Comparison of ENCODE assay signal across 25 mouse cellular contexts in genomic region chr17:28277226-28277625, GRCm38 (mm10). TPM values are rescaled to one million over a fixed set of nuclear protein-coding genes. Genes with fewer than 3 reads are reported as not detected.
DNase-seq lines count a peak whose midpoint lies in the region; ATAC-seq and TF ChIP-seq lines count a peak whose summit lies in the region.
"Had no signal": no experiment of that assay in that cellular context is flagged by ENCODE, and none has a peak within 500 bp of the region (broad histone marks: within the 10 kb centered on the region; RNA-seq: fewer than 3 reads in every experiment).

No protein-coding gene starts in this region.

- peak; percentile 22 for TF ChIP-seq CTCF in hindbrain, postnatal 0 days (IDR thresholded peaks at IDR 0.05; ENCODE audit: low read depth)
- TF ChIP-seq CTCF in stomach, postnatal 0 days (IDR thresholded peaks at IDR 0.05; ENCODE audit: low read depth): no peak

- H3K4me3 ChIP-seq in hindbrain, postnatal 0 days (ENCODE audit: low read length): no peak overlapping the region
- H3K4me3 ChIP-seq in hindbrain, embryonic 14.5 days (replicated peaks; ENCODE audit: low read length): no peak overlapping the region
- no peak overlapping the region for H3K4me3 ChIP-seq in lung, embryonic 16.5 days (ENCODE audit: low read length)
- no peak overlapping the region for H3K4me3 ChIP-seq in stomach, postnatal 0 days (ENCODE audit: low read depth, low read length)
- H3K4me3 ChIP-seq: embryonic facial prominence, embryonic 10.5 days; heart, adult 2 months; heart, embryonic 15.5 days; kidney, embryonic 15.5 days; stomach, embryonic 15.5 days had no signal

- H3K4me2 ChIP-seq in hindbrain, postnatal 0 days (ENCODE audit: low read depth, low read length): no peak overlapping the region
- H3K4me2 ChIP-seq in hindbrain, embryonic 14.5 days (replicated peaks): no peak overlapping the region
- no peak overlapping the region for H3K4me2 ChIP-seq in lung, embryonic 16.5 days (ENCODE audit: low read depth, low read length)
- H3K4me2 ChIP-seq in stomach, postnatal 0 days (replicated peaks; ENCODE audit: low read depth): no peak overlapping the region
- H3K4me2 ChIP-seq: heart, embryonic 15.5 days; kidney, embryonic 15.5 days; lung, embryonic 14.5 days; stomach, embryonic 15.5 days had no signal

- H3K27ac ChIP-seq in hindbrain, postnatal 0 days: no peak overlapping the region
- H3K27ac ChIP-seq in hindbrain, embryonic 14.5 days: no peak overlapping the region
- H3K27ac ChIP-seq in lung, embryonic 16.5 days (ENCODE audit: low read length): no peak overlapping the region
- peak overlapping the region; percentile 56; the same call in 1 of the 2 replicates for H3K27ac ChIP-seq in stomach, postnatal 0 days (replicated peaks)
- H3K27ac ChIP-seq: embryonic facial prominence, embryonic 10.5 days; heart, adult 2 months; heart, embryonic 15.5 days; kidney, embryonic 15.5 days; macrophage; stomach, embryonic 15.5 days had no signal

- peak; percentile 58 to 75 for DNase-seq in cerebellum, postnatal 14 days
- DNase-seq in cerebellum, postnatal 36 days: no peak
- peak; percentile 35 for DNase-seq in hindbrain, postnatal 0 days (ENCODE audit: low spot score)
- no peak for DNase-seq in hindbrain, embryonic 14.5 days (ENCODE audit: low spot score)
- DNase-seq in lung, postnatal 14 days: no peak
- no peak for DNase-seq in stomach, postnatal 0 days (ENCODE audit: low spot score)
- DNase-seq: adrenal gland, postnatal 14 days; cerebellum, adult 8-10 months; forebrain, postnatal 0 days; gastrocnemius, postnatal 36 days; heart, adult 2 months; heart, postnatal 36 days; kidney, adult 11 months; kidney, postnatal 36 days; layer of hippocampus, adult 9-11 months; lung, embryonic 14.5 days; right cerebral cortex, postnatal 25 days; thymus, adult 18-20 months; thymus, postnatal 36 days had no signal

- H3K9ac ChIP-seq in hindbrain, postnatal 0 days (replicated peaks; ENCODE audit: low read length): no peak overlapping the region; the same call in 1 of the 2 replicates
- no peak overlapping the region for H3K9ac ChIP-seq in hindbrain, embryonic 14.5 days
- 0 out of 2 replicates have a peak overlapping the region, but pooled peaks have one; percentile 35 for H3K9ac ChIP-seq in lung, embryonic 16.5 days (ENCODE audit: low read length)
- no peak overlapping the region for H3K9ac ChIP-seq in stomach, postnatal 0 days (ENCODE audit: low read length)
- H3K9ac ChIP-seq: forebrain, postnatal 0 days; heart, embryonic 15.5 days; kidney, embryonic 15.5 days; lung, embryonic 14.5 days; stomach, embryonic 15.5 days had no signal

- no peaks in the 10 kb centered on the region for H3K9me3 ChIP-seq in hindbrain, postnatal 0 days (ENCODE audit: low read length)
- no peaks in the 10 kb centered on the region for H3K9me3 ChIP-seq in hindbrain, embryonic 14.5 days (ENCODE audit: control insufficient read depth, low read length)
- no peaks in the 10 kb centered on the region for H3K9me3 ChIP-seq in lung, embryonic 16.5 days (ENCODE audit: control insufficient read depth, low read length)
- H3K9me3 ChIP-seq in stomach, postnatal 0 days (ENCODE audit: control insufficient read depth, low read length): no peaks in the 10 kb centered on the region
- H3K9me3 ChIP-seq: embryonic facial prominence, embryonic 10.5 days; heart, embryonic 15.5 days; kidney, embryonic 15.5 days; stomach, embryonic 15.5 days had no signal

- peaks cover 19% of the 10 kb centered on the region for H3K4me1 ChIP-seq in hindbrain, postnatal 0 days (ENCODE audit: insufficient read depth, low read length)
- H3K4me1 ChIP-seq in hindbrain, embryonic 14.5 days (replicated peaks; ENCODE audit: control insufficient read depth, insufficient read depth, low read length): no peaks in the 10 kb centered on the region; the same call in 1 of the 2 replicates
- H3K4me1 ChIP-seq in lung, embryonic 16.5 days (replicated peaks; ENCODE audit: control insufficient read depth, insufficient read depth, low read length): peaks cover 38% of the 10 kb centered on the region
- H3K4me1 ChIP-seq in stomach, postnatal 0 days (replicated peaks; ENCODE audit: control insufficient read depth, insufficient read depth): no peaks in the 10 kb centered on the region

- H3K36me3 ChIP-seq in hindbrain, postnatal 0 days (ENCODE audit: insufficient read depth, low read length): no peaks in the 10 kb centered on the region
- no peaks in the 10 kb centered on the region for H3K36me3 ChIP-seq in hindbrain, embryonic 14.5 days (replicated peaks; ENCODE audit: control insufficient read depth, insufficient read depth)
- no peaks in the 10 kb centered on the region for H3K36me3 ChIP-seq in lung, embryonic 16.5 days (ENCODE audit: control insufficient read depth, insufficient read depth, low read length)
- no peaks in the 10 kb centered on the region for H3K36me3 ChIP-seq in stomach, postnatal 0 days (ENCODE audit: control insufficient read depth, insufficient read depth, low read length)
- H3K36me3 ChIP-seq: embryonic facial prominence, embryonic 10.5 days; heart, embryonic 15.5 days; kidney, embryonic 15.5 days; stomach, embryonic 15.5 days had no signal

- no peaks in the 10 kb centered on the region for H3K27me3 ChIP-seq in hindbrain, postnatal 0 days (ENCODE audit: insufficient read depth, low read length)
- H3K27me3 ChIP-seq in hindbrain, embryonic 14.5 days (ENCODE audit: control insufficient read depth, insufficient read depth, low read length): no peaks in the 10 kb centered on the region
- H3K27me3 ChIP-seq in lung, embryonic 16.5 days (ENCODE audit: control insufficient read depth, insufficient read depth, low read depth, low read length): no peaks in the 10 kb centered on the region
- H3K27me3 ChIP-seq in stomach, postnatal 0 days (ENCODE audit: control insufficient read depth, insufficient read depth, low read length): no peaks in the 10 kb centered on the region
- H3K27me3 ChIP-seq: heart, embryonic 15.5 days; kidney, embryonic 15.5 days; stomach, embryonic 15.5 days had no signal

- WGBS in hindbrain, postnatal 0 days: 67% methylated on average over 14 of the region's 14 CpGs
- 83% methylated on average over 14 of the region's 14 CpGs for WGBS in hindbrain, embryonic 14.5 days
- 69% methylated on average over 14 of the region's 14 CpGs for WGBS in lung, embryonic 16.5 days
- 78% methylated on average over 14 of the region's 14 CpGs for WGBS in stomach, postnatal 0 days

- TF ChIP-seq EP300 in stomach, postnatal 0 days (optimal IDR thresholded peaks at IDR 0.05): no peak

- peak; percentile 28; the same call in 1 of the 2 replicates for ATAC-seq in hindbrain, postnatal 0 days
- no peak for ATAC-seq in hindbrain, embryonic 14.5 days (ENCODE audit: low FRiP score)
- ATAC-seq in lung, embryonic 16.5 days (ENCODE audit: low read depth): no peak
- no peak for ATAC-seq in stomach, postnatal 0 days (ENCODE audit: low FRiP score, low TSS enrichment)
- ATAC-seq: forebrain, postnatal 0 days had no signal

RNA-seq across cellular contexts. Expression of gene Fance, which starts 36.1 kb away (rescaled TPM):
- total RNA-seq in hindbrain, postnatal 0 days (2014; rRNA removed): 38.7 and 46.5 TPM in 2 replicates
- 23.6 and 27.2 TPM in 2 replicates for polyA plus RNA-seq in hindbrain, postnatal 0 days (2015; fragmentation: Nextera tagmentation; extraction: Ambion mirVana)
- 22.0 and 22.6 TPM in 2 replicates for polyA plus RNA-seq in hindbrain, embryonic 14.5 days (2014; fragmentation: Nextera tagmentation; extraction: Ambion mirVana)
- polyA plus RNA-seq in lung, embryonic 16.5 days (2015; fragmentation: Nextera tagmentation; extraction: Ambion mirVana): 22.1 and 32.4 TPM in 2 replicates
- polyA plus RNA-seq in stomach, postnatal 0 days (2015; fragmentation: Nextera tagmentation; extraction: Ambion mirVana): 19.2 and 20.4 TPM in 2 replicates

RNA-seq across cellular contexts. Expression of gene Ppard, which starts 44.7 kb away (rescaled TPM):
- 16.4 and 16.6 TPM in 2 replicates for total RNA-seq in hindbrain, postnatal 0 days (2014; rRNA removed)
- 1.4 and 1.7 TPM in 2 replicates for polyA plus RNA-seq in hindbrain, postnatal 0 days (2015; fragmentation: Nextera tagmentation; extraction: Ambion mirVana)
- polyA plus RNA-seq in hindbrain, embryonic 14.5 days (2014; fragmentation: Nextera tagmentation; extraction: Ambion mirVana): 1.6 and 1.8 TPM in 2 replicates
- 2.7 TPM in 2 replicates for polyA plus RNA-seq in lung, embryonic 16.5 days (2015; fragmentation: Nextera tagmentation; extraction: Ambion mirVana)
- polyA plus RNA-seq in stomach, postnatal 0 days (2015; fragmentation: Nextera tagmentation; extraction: Ambion mirVana): 3.1 and 3.4 TPM in 2 replicates

RNA-seq across cellular contexts. Expression of gene Rpl10a, which starts 51.0 kb away (rescaled TPM):
- 699 and 1,071 TPM in 2 replicates for total RNA-seq in hindbrain, postnatal 0 days (2014; rRNA removed)
- 337 and 355 TPM in 2 replicates for polyA plus RNA-seq in hindbrain, postnatal 0 days (2015; fragmentation: Nextera tagmentation; extraction: Ambion mirVana)
- polyA plus RNA-seq in hindbrain, embryonic 14.5 days (2014; fragmentation: Nextera tagmentation; extraction: Ambion mirVana): 370 and 441 TPM in 2 replicates
- polyA plus RNA-seq in lung, embryonic 16.5 days (2015; fragmentation: Nextera tagmentation; extraction: Ambion mirVana): 615 and 635 TPM in 2 replicates
- polyA plus RNA-seq in stomach, postnatal 0 days (2015; fragmentation: Nextera tagmentation; extraction: Ambion mirVana): 491 and 514 TPM in 2 replicates

Comparison
In these comparisons a context has a peak if more than half of its experiments do, and no peak if none do; other contexts are left out.
1. DNase-seq: peak in cerebellum, postnatal 14 days (2 of 2) and hindbrain, postnatal 0 days (single experiment); none in cerebellum, postnatal 36 days (0 of 2), hindbrain, embryonic 14.5 days (single experiment), lung, postnatal 14 days (single experiment) and stomach, postnatal 0 days (single experiment).